Mouse (Mus musculus) effector memory CD4-positive, alpha-beta T cell, adult 7 months (primary cell): Measurements from ENCODE around the gene Cbr3. TPM values are rescaled to one million over a fixed set of nuclear protein-coding genes. Genes with fewer than 3 reads are reported as not detected.

ENCODE experiments used
- polyA plus RNA-seq: library from polyadenylated mRNA; unstranded; fragments of 100-300 nt; shearing (Covaris generic); gene quantifications from one replicate; pipeline ENCODE4 v1.2.1, GENCODE M21; 2017

The Cbr3 gene
- polyA plus RNA-seq: 0.55 TPM

GRCm38 (mm10) chr16:93682689-93683507 is at the start of gene Cbr3:
Gene Cbr3, plus strand, starts transcription at chr16:93683215.

GRCm38 (mm10) chr16:93711411-93712188 is 28.6 kb downstream of the Cbr3 start, which contains the start of gene Dop1b:
Gene Dop1b, plus strand, starts transcription at chr16:93711904.

Other genes starting within 250 kb of the Cbr3 start
- gene Setd4, start 79.2 kb upstream of the Cbr3 start, polyA plus RNA-seq: 20.2 TPM
- 47.6 TPM for gene Cbr1, start 77.4 kb upstream of the Cbr3 start, polyA plus RNA-seq
- gene Gm5678, start 55.1 kb upstream of the Cbr3 start, polyA plus RNA-seq: not detected
- 69.0 TPM for gene Dop1b, start 28.7 kb downstream of the Cbr3 start, polyA plus RNA-seq
- 69.3 TPM for gene Morc3, start 148.9 kb downstream of the Cbr3 start, polyA plus RNA-seq
- 15.8 TPM for gene Chaf1b, start 200.7 kb downstream of the Cbr3 start, polyA plus RNA-seq